Mouse (Mus musculus) B cell, adult 62 days (primary cell): ENCODE data around the gene Scml4. TPM values are rescaled to one million over a fixed set of nuclear protein-coding genes. Genes with fewer than 3 reads are reported as not detected.

Experiments used
- total RNA-seq: library from RNA; stranded (reverse); gene quantifications from 4 replicates; pipeline ENCODE4 v1.2.4, GENCODE M21; 2023

Gene Scml4
- total RNA-seq, result 74.2 to 81.9 TPM (median 77.3 TPM) in 4 replicates

DNA sequence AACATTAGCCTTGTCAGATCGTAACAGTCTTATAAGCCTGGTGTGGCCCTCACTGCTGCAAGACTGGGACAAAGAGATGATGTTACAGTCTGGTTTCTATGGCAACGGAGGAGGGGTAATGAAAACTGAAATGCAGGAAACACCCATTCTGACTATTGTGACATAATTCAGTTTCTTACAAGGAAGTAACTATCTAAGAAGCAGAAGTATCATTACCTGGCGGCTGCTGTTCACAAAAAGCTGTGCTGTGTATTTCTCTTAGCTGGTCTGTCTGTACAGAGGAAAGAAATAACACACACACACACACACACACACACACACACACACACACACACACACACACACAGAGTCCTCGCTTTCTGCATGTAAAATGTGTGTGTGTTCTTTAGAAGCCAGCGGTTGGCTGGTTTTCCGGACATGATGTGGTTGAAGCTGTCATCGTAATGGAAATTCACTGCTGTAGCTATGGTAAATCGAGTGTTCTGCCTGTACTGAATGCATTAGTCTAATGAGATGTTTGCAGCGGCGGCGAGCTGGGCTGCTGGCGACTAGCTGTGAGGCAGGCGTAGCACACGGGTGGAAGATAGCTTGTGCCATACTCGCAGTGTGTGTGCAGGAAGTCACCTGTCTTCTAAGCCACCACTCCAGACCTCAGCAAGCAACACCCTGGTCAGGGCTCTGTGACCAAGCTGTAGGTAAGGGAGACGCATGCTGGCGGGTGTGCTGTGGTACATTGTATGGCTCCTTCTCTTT is at the start of gene Scml4:
Scml4 (plus strand) TSS at position 212 of the 753 bp plus-strand sequence.

Other genes with a start within 250 kb of the Scml4 start
- gene Sec63, start 98.9 kb upstream of the Scml4 start, total RNA-seq, result 47.4 to 58.1 TPM (median 55.5 TPM) in 4 replicates